Mouse (Mus musculus) MEL (cell line): ENCODE data around the gene Flrt1. TPM values are rescaled to one million over a fixed set of nuclear protein-coding genes. Genes with fewer than 3 reads are reported as not detected.
"Not testable (repeated sequence)": the region's sequence is repeated elsewhere in the genome, so short reads cannot be mapped to it uniquely, and the experiment has no call there.

Experiments used
- DNase-seq: peaks from one replicate; pipeline ENCODE4 v3.0.0; 2011; ENCODE audit warnings: low read depth, low spot score
- H3K27ac ChIP-seq: 2 replicates; pipeline ENCODE4 v1.5.1; 2012; ENCODE audit warnings: low read depth, mild to moderate bottlenecking, control low read depth, low read length, moderate library complexity; ENCODE audit not compliant: control insufficient read depth
- H3K27me3 ChIP-seq, 2 experiments: fragments of 150-350 bp in 1 of 2; sonication (generic) in 1 of 2; 2 replicates each; pipeline ENCODE4 v1.6.1; 2012; ENCODE audit warnings: low read length in 2 of 2, mild to moderate bottlenecking in 2 of 2, improper control_type of control experiment in 1 of 2, moderate library complexity in 1 of 2; ENCODE audit not compliant: insufficient read depth in 2 of 2, control insufficient read depth in 1 of 2
- H3K36me3 ChIP-seq, 2 experiments: 2 replicates each; pipeline ENCODE4 v1.6.1; 2012 to 2014; ENCODE audit warnings: low read length in 2 of 2, improper control_type of control experiment in 1 of 2, inconsistent platforms in 1 of 2, mild to moderate bottlenecking in 1 of 2; ENCODE audit not compliant: insufficient read depth in 2 of 2, control insufficient read depth in 1 of 2
- H3K4me1 ChIP-seq, 2 experiments: fragments of 150-350 bp in 1 of 2; sonication (generic) in 1 of 2; 2 replicates each; pipeline ENCODE4 v1.6.1; 2012; ENCODE audit warnings: low read length in 2 of 2, improper control_type of control experiment in 1 of 2, mild to moderate bottlenecking in 1 of 2; ENCODE audit not compliant: insufficient read depth in 2 of 2, control insufficient read depth in 1 of 2
- H3K4me3 ChIP-seq, 2 experiments: fragments of 150-350 bp in 1 of 2; sonication (generic) in 1 of 2; 2 replicates each; pipeline ENCODE4 v1.5.1; 2012; ENCODE audit warnings: low read depth in 2 of 2, low read length in 2 of 2, mild to moderate bottlenecking in 2 of 2, moderate library complexity in 2 of 2, control low read depth in 1 of 2, improper control_type of control experiment in 1 of 2; ENCODE audit not compliant: control insufficient read depth in 1 of 2, insufficient read depth in 1 of 2
- H3K79me2 ChIP-seq: 2 replicates; pipeline ENCODE4 v1.6.1; 2012; ENCODE audit warnings: mild to moderate bottlenecking, low read length, moderate library complexity; ENCODE audit not compliant: control insufficient read depth, poor library complexity, insufficient read depth
- H3K9ac ChIP-seq: 2 replicates; pipeline ENCODE4 v1.6.1; 2012; ENCODE audit warnings: low read depth, mild to moderate bottlenecking, control low read depth, low read length, moderate library complexity; ENCODE audit not compliant: control insufficient read depth, poor library complexity, severe bottlenecking
- H3K9me3 ChIP-seq: fragments of 150-350 bp; sonication (generic); replicated peaks from 2 replicates; pipeline ENCODE4 v1.6.1; 2012; ENCODE audit warnings: mild to moderate bottlenecking, low read length, improper control_type of control experiment, moderate library complexity; ENCODE audit not compliant: insufficient read depth
- CHD2 ChIP-seq: IDR thresholded peaks from 2 replicates; pipeline ENCODE4 v1.6.1; 2011; ENCODE audit warnings: low read length, improper control_type of control experiment
- CTCF ChIP-seq, 3 experiments: IDR thresholded peaks in 2 of 3; conservative IDR thresholded peaks in 1 of 3; 2 replicates each; pipeline ENCODE4 v1.5.1; 2011 to 2012; ENCODE audit warnings: low read length in 3 of 3, low read depth in 2 of 3, mild to moderate bottlenecking in 2 of 3, improper control_type of control experiment in 1 of 3, inconsistent platforms in 1 of 3, mixed read lengths in 1 of 3, moderate library complexity in 1 of 3; ENCODE audit not compliant: control insufficient read depth in 1 of 3, insufficient read depth in 1 of 3, poor library complexity in 1 of 3, severe bottlenecking in 1 of 3
- E2F4 ChIP-seq: IDR thresholded peaks from 2 replicates; pipeline ENCODE4 v1.6.1; 2011; ENCODE audit warnings: low read depth, low read length, improper control_type of control experiment, borderline replicate concordance
- ELF1 ChIP-seq: IDR thresholded peaks from 2 replicates; pipeline ENCODE4 v1.6.1; 2014; ENCODE audit warnings: low read depth, mild to moderate bottlenecking, inconsistent platforms, low read length, improper control_type of control experiment, moderate library complexity
- ETS1 ChIP-seq: IDR thresholded peaks from 2 replicates; pipeline ENCODE4 v1.6.1; 2012; ENCODE audit warnings: low read depth, mild to moderate bottlenecking, inconsistent platforms, low read length, improper control_type of control experiment, moderate library complexity
- HCFC1 ChIP-seq: IDR thresholded peaks from 2 replicates; pipeline ENCODE4 v1.6.1; 2012; ENCODE audit warnings: low read depth, mild to moderate bottlenecking, inconsistent platforms, low read length, improper control_type of control experiment, moderate library complexity
- MAX ChIP-seq: IDR thresholded peaks from 2 replicates; pipeline ENCODE4 v1.6.1; 2011; ENCODE audit warnings: low read length, improper control_type of control experiment
- MAZ ChIP-seq: IDR thresholded peaks from 2 replicates; pipeline ENCODE4 v1.6.1; 2012; ENCODE audit warnings: low read depth, mild to moderate bottlenecking, inconsistent platforms, low read length, improper control_type of control experiment
- MEF2A ChIP-seq: IDR thresholded peaks from 2 replicates; pipeline ENCODE4 v1.6.1; 2014; ENCODE audit warnings: low read depth, mild to moderate bottlenecking, inconsistent platforms, low read length, improper control_type of control experiment; ENCODE audit not compliant: poor library complexity, insufficient replicate concordance, severe bottlenecking; ENCODE audit errors: extremely low read depth
- MYC ChIP-seq: IDR thresholded peaks from 2 replicates; pipeline ENCODE4 v1.6.1; 2011; ENCODE audit warnings: low read depth, mild to moderate bottlenecking, low read length, improper control_type of control experiment, moderate library complexity
- NRF1 ChIP-seq: IDR thresholded peaks from 2 replicates; pipeline ENCODE4 v1.6.1; 2014; ENCODE audit warnings: low read depth, mild to moderate bottlenecking, inconsistent platforms, low read length, improper control_type of control experiment, moderate library complexity; ENCODE audit not compliant: poor library complexity, insufficient read depth, severe bottlenecking
- POLR2AphosphoS2 ChIP-seq: IDR thresholded peaks from 2 replicates; pipeline ENCODE4 v1.6.1; 2011; ENCODE audit warnings: low read length, improper control_type of control experiment
- POLR2AphosphoS5 ChIP-seq: IDR thresholded peaks from 2 replicates; pipeline ENCODE4 v1.6.1; 2012; ENCODE audit warnings: low read depth, borderline replicate concordance, mild to moderate bottlenecking, inconsistent platforms, low read length, moderate library complexity, mixed read lengths
- RCOR1 ChIP-seq: IDR thresholded peaks from 2 replicates; pipeline ENCODE4 v1.6.1; 2012; ENCODE audit warnings: low read depth, mild to moderate bottlenecking, inconsistent platforms, low read length, improper control_type of control experiment
- SIN3A ChIP-seq: IDR thresholded peaks from 2 replicates; pipeline ENCODE4 v1.6.1; 2012; ENCODE audit warnings: low read length, improper control_type of control experiment, inconsistent platforms
- SMC3 ChIP-seq: IDR thresholded peaks from 2 replicates; pipeline ENCODE4 v1.6.1; 2011; ENCODE audit warnings: low read depth, low read length, improper control_type of control experiment
- TBP ChIP-seq: IDR thresholded peaks from 2 replicates; pipeline ENCODE4 v1.8.0; 2011; ENCODE audit warnings: low read depth, low read length, improper control_type of control experiment
- UBTF ChIP-seq: IDR thresholded peaks from 2 replicates; pipeline ENCODE4 v1.6.1; 2012; ENCODE audit warnings: low read depth, mild to moderate bottlenecking, inconsistent platforms, low read length, improper control_type of control experiment, moderate library complexity, borderline replicate concordance; ENCODE audit not compliant: insufficient read depth
- USF2 ChIP-seq, 2 experiments: IDR thresholded peaks; 2 replicates each; pipeline ENCODE4 v1.6.1; 2011 to 2012; ENCODE audit warnings: improper control_type of control experiment in 2 of 2, low read length in 2 of 2, borderline replicate concordance in 1 of 2, inconsistent platforms in 1 of 2, low read depth in 1 of 2, mild to moderate bottlenecking in 1 of 2; ENCODE audit not compliant: insufficient read depth in 1 of 2
- ZC3H11A ChIP-seq: IDR thresholded peaks from 2 replicates; pipeline ENCODE4 v1.6.1; 2012; ENCODE audit warnings: low read depth, mild to moderate bottlenecking, inconsistent platforms, low read length, improper control_type of control experiment
- ZKSCAN1 ChIP-seq: IDR thresholded peaks from 2 replicates; pipeline ENCODE4 v1.6.1; 2012; ENCODE audit warnings: low read depth, mild to moderate bottlenecking, inconsistent platforms, low read length, improper control_type of control experiment, moderate library complexity
- ZMIZ1 ChIP-seq: IDR thresholded peaks from 2 replicates; pipeline ENCODE4 v1.6.1; 2012; ENCODE audit warnings: low read depth, mild to moderate bottlenecking, inconsistent platforms, low read length, improper control_type of control experiment, moderate library complexity
- polyA plus RNA-seq, 2 experiments: library from polyadenylated mRNA; stranded (reverse) in 1 of 2; unstranded in 1 of 2; fragments of >175 nt in 1 of 2; fragments of >200 nt in 1 of 2; gene quantifications; 2 replicates each; pipeline versions ENCODE4 v1.2.1 to v1.2.4; 2012; ENCODE audit warnings: low replicate concordance in 2 of 2, low read depth in 1 of 2; ENCODE audit not compliant: insufficient read length in 2 of 2, insufficient read depth in 1 of 2, missing spikeins in 1 of 2
- total RNA-seq: library from RNA; depleted of rRNA; stranded (reverse); fragments of 300-350 nt; gene quantifications from 2 replicates; pipeline ENCODE4 v1.2.3, GENCODE M21; 2012

Gene Flrt1
- total and polyA plus RNA-seq, 3 experiments: not detected

GRCm38 (mm10) chr19:7055173-7055572 lies 50.4 kb downstream of the Flrt1 start (continued):
- TF ChIP-seq SIN3A: peak; percentile 44; the same call in 1 of the 2 replicates
- TF ChIP-seq TBP: no peak
- no peak for TF ChIP-seq ZMIZ1
- TF ChIP-seq POLR2AphosphoS2: no peak
- TF ChIP-seq E2F4: no peak

- no peak for TF ChIP-seq MYC
- TF ChIP-seq RCOR1: no peak
- no peak for TF ChIP-seq UBTF
- TF ChIP-seq MEF2A: no peak
- no peak for TF ChIP-seq ZC3H11A
- TF ChIP-seq TBP: no peak
- no peak for TF ChIP-seq HCFC1
- TF ChIP-seq MAZ: no peak
- no peak for TF ChIP-seq ETS1
- no peak for TF ChIP-seq USF2 (IDR thresholded peaks at IDR 0.05; ENCODE audit: borderline replicate concordance in 1 of 2, insufficient read depth in 1 of 2, low read depth in 1 of 2, low read length in 2 of 2)
- no peak for TF ChIP-seq POLR2AphosphoS5
- TF ChIP-seq CHD2: no peak
- no peak for TF ChIP-seq CTCF (IDR thresholded peaks at IDR 0.05 in 2 of 3, conservative IDR thresholded peaks at IDR 0.05 in 1 of 3; ENCODE audit: control insufficient read depth in 1 of 3, insufficient read depth in 1 of 3, low read depth in 2 of 3, low read length in 3 of 3, poor library complexity in 1 of 3, severe bottlenecking in 1 of 3)
- TF ChIP-seq NRF1: no peak
- no peak for TF ChIP-seq POLR2AphosphoS2
- TF ChIP-seq ELF1: no peak
- no peak for TF ChIP-seq ZKSCAN1
- TF ChIP-seq SMC3: no peak
- no peak for TF ChIP-seq MAX
- no peaks in the 10 kb centered on the region; the same call in 1 of the 2 replicates for H3K79me2 ChIP-seq
- peaks cover 0 to 13% of the 10 kb centered on the region in 2 experiments; a peak in 1 of 4 replicates for H3K4me1 ChIP-seq
- no peak for DNase-seq
- H3K9me3 ChIP-seq: no peaks in the 10 kb centered on the region
- no peak overlapping the region for H3K27ac ChIP-seq
- no peaks in the 10 kb centered on the region for H3K27me3 ChIP-seq
- H3K4me3 ChIP-seq: no peak overlapping the region
- peaks cover 0 to 6% of the 10 kb centered on the region in 2 experiments; a peak in 2 of 4 replicates for H3K36me3 ChIP-seq
- no peak overlapping the region for H3K9ac ChIP-seq
These were observed 50.8 kb downstream of the Flrt1 start for GRCm38 (mm10) chr19:7054772-7055171.

DNA sequence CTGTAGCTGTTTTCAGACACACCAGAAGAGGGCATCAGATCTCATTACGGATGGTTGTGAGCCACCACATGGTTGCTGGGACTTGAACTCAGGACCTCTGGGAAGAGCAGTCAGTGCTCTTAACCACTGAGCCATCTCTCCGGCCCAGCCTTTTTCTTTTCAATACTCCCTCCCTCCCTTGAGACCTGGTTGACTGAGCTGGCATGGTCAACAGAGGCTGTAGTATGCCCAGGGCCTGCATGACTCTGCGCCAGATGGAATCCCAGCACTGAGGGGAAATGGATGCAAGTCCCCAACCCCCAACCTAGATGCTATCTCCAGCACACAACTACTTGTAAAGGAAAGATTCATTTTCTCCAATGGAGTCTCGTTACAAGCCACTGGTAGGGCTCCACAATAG lies 52.1 kb downstream of the Flrt1 start:
- H3K4me1 ChIP-seq: peaks cover 0 to 13% of the 10 kb centered on the region in 2 experiments; a peak in 1 of 4 replicates
- not testable (repeated sequence) for H3K79me2 ChIP-seq, H3K9me3 ChIP-seq, DNase-seq, H3K36me3 ChIP-seq, H3K9ac ChIP-seq, H3K27ac ChIP-seq, H3K27me3 ChIP-seq, H3K4me3 ChIP-seq
